Mouse (Mus musculus): ENCODE results near the gene Bgn.

Bgn gene

GRCm38 (mm10) chrX:73483484-73483810 lies at the start of gene Bgn:
Gene Bgn (plus strand): TSS chrX:73483602.
- in situ Hi-C loops (cut with MboI, MseI) = no loop called here

- in situ Hi-C loops (cut with MboI, MseI) = no loop called here
Measured at GRCm38 (mm10) chrX:73435252-73435651, 48.1 kb upstream of the Bgn start, which contains the start of gene Trex2. Gene Trex2 (minus strand): TSS chrX:73435344.

DNA sequence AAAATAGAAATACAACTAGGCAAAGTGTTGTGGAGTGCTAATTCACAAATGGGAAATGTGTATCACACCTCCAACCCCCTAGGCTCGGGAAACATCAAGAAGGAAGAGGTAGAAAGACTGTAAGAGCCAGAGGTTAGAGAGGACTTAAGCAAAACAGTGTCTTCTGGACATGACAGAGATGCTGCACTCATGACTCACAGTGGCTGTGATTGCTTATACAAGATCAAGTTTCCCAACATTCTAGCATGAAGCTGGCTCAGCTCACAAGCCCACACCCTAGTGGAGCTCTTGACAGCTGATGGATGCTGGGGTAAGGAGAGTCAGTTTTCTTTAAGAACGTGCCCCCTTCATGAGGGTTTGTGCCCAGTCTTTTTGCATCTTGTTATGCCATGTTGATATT lies 42.0 kb upstream of the Bgn start:
- in situ Hi-C loops (cut with MboI, MseI) = no loop called here

GRCm38 (mm10) chrX:73451949-73452348 lies 31.5 kb upstream of the Bgn start:
- in situ Hi-C loops (cut with MboI, MseI) = loop anchor here (10.0 kb wide), 1 partner anchor 1627 kb away; no protein-coding TSS in a partner anchor

DNA sequence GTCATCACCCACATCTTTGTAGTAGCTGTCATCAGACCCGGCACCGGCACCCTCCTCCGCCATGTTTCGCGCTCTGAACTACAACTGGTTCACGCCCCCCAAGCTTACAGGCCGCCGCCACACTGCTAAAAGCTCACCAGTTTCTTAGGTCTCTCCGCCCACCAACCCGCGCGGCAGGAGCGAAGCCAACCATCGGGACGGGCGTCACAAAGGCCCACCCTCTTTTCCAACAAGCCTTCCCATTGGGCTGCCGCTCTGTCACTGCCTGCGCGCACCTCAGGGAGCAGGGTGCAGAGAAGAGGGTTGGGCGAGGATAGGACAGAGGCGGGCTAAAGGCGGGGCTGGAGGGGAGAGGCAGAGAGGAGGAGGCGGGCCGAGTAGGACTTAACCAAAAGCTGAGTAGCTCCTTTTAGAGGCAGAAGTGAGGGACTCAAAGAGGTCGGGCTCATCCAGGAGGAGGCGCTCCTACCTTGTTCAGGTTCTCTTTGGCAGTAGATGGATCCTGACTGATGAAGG lies 24.5 kb upstream of the Bgn start, which contains the start of gene Haus7:
Haus7 (minus strand) TSS at position 168 of the 516 bp plus-strand sequence.
- in situ Hi-C loops (cut with MboI, MseI) = loop anchor here (10.0 kb wide), 1 partner anchor 1634 kb away; no protein-coding TSS in a partner anchor

- in situ Hi-C loops (cut with MboI, MseI) = no loop called here
Measured at GRCm38 (mm10) chrX:73460792-73461191, 22.6 kb upstream of the Bgn start.

GRCm38 (mm10) chrX:73465483-73466186 lies 17.8 kb upstream of the Bgn start:
- in situ Hi-C loops (cut with MboI, MseI) = no loop called here

DNA sequence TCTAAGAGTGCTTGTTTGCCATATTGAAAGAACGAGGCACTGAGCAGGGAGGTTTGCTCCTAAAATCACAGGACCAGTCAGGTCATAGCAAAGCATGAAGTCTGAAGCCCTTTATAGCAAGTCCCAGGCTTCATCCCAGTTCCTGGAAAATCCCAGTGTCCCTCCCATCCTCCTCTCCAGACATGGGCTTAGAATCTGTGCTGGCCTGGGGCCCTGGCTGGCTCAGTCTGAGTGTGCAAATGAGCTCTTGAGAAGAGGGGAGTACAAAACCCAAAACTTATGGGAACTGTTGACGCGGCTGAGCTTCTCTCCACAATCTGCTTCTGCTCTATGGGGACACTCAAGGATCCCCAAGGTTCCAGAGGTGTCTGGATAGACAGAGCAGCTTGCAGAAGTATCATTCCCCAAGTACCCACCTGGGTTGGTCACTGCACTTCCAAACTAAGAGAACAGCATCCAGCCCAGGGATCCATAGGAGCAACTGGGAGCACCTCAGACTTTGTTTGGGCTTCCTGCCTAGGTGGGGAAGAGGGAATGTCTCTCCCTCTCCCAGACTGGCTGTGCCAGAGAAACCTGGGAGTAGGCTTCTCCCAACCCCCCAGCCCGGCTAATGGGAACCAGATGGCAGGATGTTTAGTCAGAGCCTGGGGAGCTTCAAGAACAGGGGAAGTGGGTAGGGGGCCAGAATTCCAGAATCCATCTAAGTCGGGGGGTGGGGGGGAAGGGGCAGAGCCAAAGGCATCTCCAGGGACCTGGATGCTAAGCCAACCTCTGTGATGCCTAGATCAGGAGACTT lies 15.8 kb upstream of the Bgn start:
- in situ Hi-C loops (cut with MboI, MseI) = no loop called here

GRCm38 (mm10) chrX:73468330-73468729 lies 15.1 kb upstream of the Bgn start:
- in situ Hi-C loops (cut with MboI, MseI) = no loop called here

DNA sequence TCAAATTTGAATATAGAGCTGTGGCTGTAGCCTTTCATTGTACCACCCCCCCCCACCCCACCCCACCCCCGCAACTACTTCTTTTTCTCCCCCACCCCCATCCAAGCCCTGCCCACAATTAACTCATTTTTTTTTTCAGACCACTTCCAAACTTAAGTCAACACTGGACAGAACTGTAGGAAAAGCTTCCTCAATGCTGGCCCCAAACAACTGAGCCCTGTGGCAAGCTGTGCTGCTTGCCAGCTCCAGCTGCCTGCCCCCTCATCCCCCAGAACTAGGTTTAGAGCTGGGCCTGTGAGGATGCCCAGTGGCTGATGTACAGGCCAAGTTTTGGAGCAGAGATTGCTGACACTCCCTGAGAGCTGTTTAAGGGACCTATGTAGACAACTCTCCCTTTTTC lies 14.7 kb upstream of the Bgn start:
- in situ Hi-C loops (cut with MboI, MseI) = no loop called here

DNA sequence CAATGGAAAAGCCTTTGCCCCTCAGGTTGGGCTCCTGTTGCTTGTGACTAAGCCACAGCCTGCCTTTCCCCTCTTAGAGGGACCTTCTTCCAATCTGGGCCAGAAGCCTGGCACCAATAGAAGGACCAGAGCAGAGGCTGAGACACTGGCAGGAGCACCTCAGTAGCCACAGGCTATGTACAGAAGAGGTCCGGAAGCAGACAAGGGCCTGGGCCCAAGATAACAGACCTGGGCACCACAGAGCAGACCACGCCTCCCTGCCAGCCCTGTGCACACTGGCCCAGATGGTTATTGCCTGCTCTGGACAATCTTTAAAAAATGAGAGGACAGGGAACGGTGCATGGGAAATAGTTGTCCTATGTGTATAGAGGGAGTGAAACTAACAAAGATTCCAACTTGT lies 11.6 kb upstream of the Bgn start:
- in situ Hi-C loops (cut with MboI, MseI) = no loop called here

DNA sequence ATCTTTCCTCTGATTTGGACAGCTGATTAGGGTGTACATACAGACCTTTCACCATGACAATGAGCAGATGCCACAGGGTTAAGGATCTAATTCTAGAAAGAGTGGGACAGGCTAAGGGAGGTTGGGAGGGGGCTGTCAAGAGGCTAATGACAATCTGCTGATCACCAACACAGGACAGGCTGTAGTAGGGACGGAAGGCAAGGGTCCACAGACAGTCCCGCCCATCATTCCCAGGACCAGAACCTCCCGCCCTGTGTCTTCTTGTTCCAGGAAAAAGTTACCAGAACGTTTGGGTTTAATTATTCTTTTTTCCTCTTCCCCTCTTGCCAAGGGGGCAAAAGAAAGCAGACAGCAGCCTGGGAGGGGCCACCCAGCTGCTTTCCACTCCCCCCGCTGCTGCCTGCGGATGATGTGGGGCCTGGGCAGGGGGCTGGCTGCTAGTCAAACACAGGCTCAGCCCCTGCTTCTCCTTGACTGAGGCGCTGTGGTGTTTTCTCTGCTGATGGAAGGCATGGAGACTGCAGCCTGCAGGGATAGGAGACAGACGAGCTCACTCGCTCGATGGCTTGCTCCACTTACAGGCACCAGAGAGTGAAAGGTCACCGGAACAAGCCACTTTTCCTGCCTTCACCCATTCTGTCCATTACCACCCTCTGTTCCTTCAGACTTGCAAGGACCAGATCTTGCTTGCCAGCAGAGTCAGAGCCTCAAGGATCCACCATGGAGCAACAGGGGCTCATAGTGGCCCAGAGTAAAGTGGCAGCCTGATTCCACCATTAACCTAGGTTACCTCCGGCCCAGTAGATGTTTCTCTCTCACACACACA lies 8.8 kb upstream of the Bgn start:
- in situ Hi-C loops (cut with MboI, MseI) = no loop called here

DNA sequence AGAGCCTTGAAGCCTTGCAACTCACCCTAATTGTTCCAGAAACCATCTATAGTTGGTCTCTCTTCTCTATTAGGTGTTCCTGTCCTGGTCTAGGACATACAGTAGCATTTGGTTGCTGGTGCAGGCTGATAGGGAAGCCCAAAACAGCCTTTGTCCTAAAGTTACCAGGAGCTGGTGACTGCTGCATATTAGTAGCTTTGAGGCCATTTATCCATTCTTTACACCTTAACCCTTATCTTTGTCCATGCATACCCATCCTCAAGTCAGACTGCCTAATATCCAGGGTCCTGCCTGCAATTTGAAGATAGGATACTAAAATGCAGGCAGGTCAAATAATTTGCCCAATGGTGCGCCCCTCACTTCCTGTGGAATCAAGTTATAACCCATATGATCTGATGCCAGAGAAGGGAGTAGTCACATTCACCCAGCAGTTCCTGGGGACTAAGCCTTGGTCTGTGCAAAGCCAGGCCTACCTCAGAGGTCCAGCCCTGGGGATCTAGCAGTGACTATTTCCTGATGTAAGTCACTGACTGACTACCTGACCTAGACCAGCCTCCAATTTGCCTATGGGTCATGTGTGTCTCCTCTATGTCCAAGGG lies 7.6 kb upstream of the Bgn start:
- in situ Hi-C loops (cut with MboI, MseI) = no loop called here

DNA sequence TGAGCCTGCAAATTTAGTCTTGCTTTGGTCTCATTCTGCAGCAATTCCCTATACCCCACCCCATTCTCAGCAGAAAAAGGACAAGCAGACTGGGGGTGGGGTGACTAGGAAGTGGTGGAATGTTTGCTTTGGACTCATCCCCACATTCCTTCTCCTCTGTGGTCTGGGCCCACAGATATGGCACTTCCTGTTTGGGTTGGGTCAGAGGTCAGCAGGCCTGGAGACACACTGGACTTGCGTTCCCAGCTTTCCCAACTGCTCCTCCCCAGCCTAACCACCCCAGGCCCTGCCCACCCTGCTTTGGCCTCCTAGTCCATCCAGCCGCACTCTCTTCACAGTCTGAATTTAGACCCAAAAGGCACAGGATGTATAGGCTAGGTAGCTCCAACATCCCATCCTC lies 6.8 kb upstream of the Bgn start:
- in situ Hi-C loops (cut with MboI, MseI) = no loop called here

DNA sequence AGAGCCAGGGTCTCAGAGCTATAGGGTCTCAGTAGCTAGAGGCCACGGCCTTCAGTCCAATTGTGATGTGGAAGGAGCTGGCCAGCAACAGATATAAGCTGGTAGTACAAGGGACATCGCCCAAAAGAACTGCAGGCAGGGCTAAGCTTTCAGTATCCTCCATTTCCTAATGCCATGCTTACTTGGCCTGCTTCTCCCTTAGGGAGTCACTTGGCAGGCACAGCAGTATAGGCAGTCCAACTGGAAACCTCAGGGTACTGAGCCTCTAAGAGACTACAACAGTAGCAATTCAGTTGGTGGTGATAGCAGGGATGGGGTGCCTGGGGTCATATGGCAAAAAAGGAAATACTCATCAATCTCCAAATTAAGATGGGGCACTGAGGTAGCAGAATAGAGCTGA lies 5.9 kb upstream of the Bgn start:
- in situ Hi-C loops (cut with MboI, MseI) = no loop called here

DNA sequence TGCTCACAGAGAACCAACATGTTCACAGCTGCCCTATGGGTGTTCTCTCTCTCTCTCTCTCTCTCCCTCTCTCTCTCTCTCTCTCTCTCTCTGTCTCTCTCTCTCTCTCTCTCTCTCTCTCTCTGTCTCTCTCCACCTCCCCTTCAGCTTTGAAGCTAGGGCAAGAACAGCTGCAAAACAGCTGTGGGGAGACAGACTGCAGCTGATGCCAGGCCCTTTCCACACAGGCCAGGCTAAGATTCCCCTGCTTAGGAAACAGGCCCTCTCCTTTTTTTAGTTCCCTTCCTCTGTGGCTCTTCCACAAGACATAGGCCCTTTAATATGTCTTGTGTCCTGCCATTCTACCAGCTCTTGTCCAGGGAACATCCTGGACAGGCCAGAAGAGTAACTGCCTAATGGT lies 3.7 kb upstream of the Bgn start:
- in situ Hi-C loops (cut with MboI, MseI) = no loop called here

- in situ Hi-C loops (cut with MboI, MseI) = no loop called here
Measured at GRCm38 (mm10) chrX:73480334-73480733, 3.1 kb upstream of the Bgn start.

GRCm38 (mm10) chrX:73482643-73483483 lies 539 bp upstream of the Bgn start:
- in situ Hi-C loops (cut with MboI, MseI) = no loop called here

- in situ Hi-C loops (cut with MboI, MseI) = no loop called here
Measured at GRCm38 (mm10) chrX:73484076-73484475, 674 bp downstream of the Bgn start.

DNA sequence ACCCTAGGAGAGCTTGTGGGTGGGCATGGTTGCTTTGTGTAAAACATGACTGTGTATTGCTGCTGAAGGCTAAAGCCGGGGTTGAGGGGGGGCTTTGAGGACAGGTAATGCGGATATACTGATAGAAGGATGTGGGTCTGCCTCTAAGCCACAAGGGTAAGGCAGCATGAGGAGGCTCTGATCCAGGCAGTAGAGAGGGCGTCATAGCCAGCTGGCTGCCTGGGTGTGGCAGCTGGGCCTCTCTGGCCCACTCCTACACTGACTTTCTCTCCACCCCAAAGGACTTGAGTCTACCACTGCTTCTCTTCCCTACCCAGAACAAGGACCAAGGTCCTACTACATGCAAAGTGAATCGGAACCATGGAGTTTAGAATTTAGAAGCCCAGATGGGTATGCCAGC lies 1.5 kb downstream of the Bgn start:
- in situ Hi-C loops (cut with MboI, MseI) = loop anchor here (5.0 kb wide), 1 partner anchor 38 kb away; no protein-coding TSS in a partner anchor
